Mouse (Mus musculus) heart, embryonic 14.5 days (tissue): ENCODE measurements around the gene Stom. TPM values are rescaled to one million over a fixed set of nuclear protein-coding genes. Genes with fewer than 3 reads are reported as not detected.

Experiments
- ATAC-seq: fragments of 200-750 bp; cut with Nextera tagmentation; 2 replicates; pipeline ENCODE4 v1.8.0; 2017; ENCODE audit warnings: low read depth, moderate TSS enrichment; ENCODE audit not compliant: insufficient number of reproducible peaks, insufficient read depth, low FRiP score
- H3K27ac ChIP-seq, 2 experiments: fragments of 200-500 bp in 1 of 2; fragments of 300-500 bp in 1 of 2; sonication (generic) in 1 of 2; replicated peaks in 1 of 2; 2 replicates each; pipeline ENCODE4 v1.5.1; 2012 to 2014; ENCODE audit warnings: low read depth in 2 of 2, low read length in 2 of 2, control low read depth in 1 of 2, mild to moderate bottlenecking in 1 of 2, mixed read lengths in 1 of 2; ENCODE audit not compliant: control insufficient read depth in 1 of 2, insufficient read depth in 1 of 2
- H3K27me3 ChIP-seq: fragments of 300-500 bp; sonication (generic); 2 replicates; pipeline ENCODE4 v1.6.1; 2014; ENCODE audit warnings: mild to moderate bottlenecking, low read length, control low read depth; ENCODE audit not compliant: control insufficient read depth, insufficient read depth
- H3K36me3 ChIP-seq: fragments of 300-500 bp; sonication (generic); 2 replicates; pipeline ENCODE4 v1.6.1; 2014; ENCODE audit warnings: mild to moderate bottlenecking, control low read depth, low read length, mixed read lengths; ENCODE audit not compliant: control insufficient read depth, insufficient read depth
- H3K4me1 ChIP-seq, 2 experiments: fragments of 200-500 bp in 1 of 2; fragments of 300-500 bp in 1 of 2; sonication (generic) in 1 of 2; 2 replicates each; pipeline ENCODE4 v1.6.1; 2012 to 2014; ENCODE audit warnings: low read length in 2 of 2, control low read depth in 1 of 2, mixed read lengths in 1 of 2; ENCODE audit not compliant: control insufficient read depth in 2 of 2, insufficient read depth in 2 of 2
- H3K4me2 ChIP-seq: fragments of 300-500 bp; sonication (generic); 2 replicates; pipeline ENCODE4 v1.6.1; 2014; ENCODE audit warnings: mild to moderate bottlenecking, low read length
- H3K4me3 ChIP-seq, 2 experiments: fragments of 200-500 bp in 1 of 2; fragments of 300-500 bp in 1 of 2; sonication (generic) in 1 of 2; 2 replicates each; pipeline ENCODE4 v1.5.1; 2012 to 2014; ENCODE audit warnings: low read length in 2 of 2, mild to moderate bottlenecking in 2 of 2, control low read depth in 1 of 2, low read depth in 1 of 2, moderate library complexity in 1 of 2; ENCODE audit not compliant: control insufficient read depth in 1 of 2, insufficient read depth in 1 of 2
- H3K9ac ChIP-seq: fragments of 300-500 bp; sonication (generic); 2 replicates; pipeline ENCODE4 v1.6.1; 2014; ENCODE audit warnings: mild to moderate bottlenecking, low read length
- H3K9me3 ChIP-seq: fragments of 300-500 bp; sonication (generic); 2 replicates; pipeline ENCODE4 v1.6.1; 2016; ENCODE audit warnings: low read length, control low read depth; ENCODE audit not compliant: control insufficient read depth
- WGBS: fragments of 180-500 bp; shearing (Covaris S2); extraction: QIAGEN DNeasy Blood & Tissue Kit; methylation state at CpG from one replicate; pipeline ENCODE4 v1.1.7; 2014; 5-methylcytosine and 5-hydroxymethylcytosine counted together
- polyA plus RNA-seq: library from polyadenylated mRNA; unstranded; fragments of >200 nt; fragmentation: Nextera tagmentation; extraction: Ambion mirVana; gene quantifications from 2 replicates; pipeline ENCODE4 v1.2.1, GENCODE M21; 2014

The Stom gene
- polyA plus RNA-seq, 1 experiment from 2014 or later, result 46.7 TPM

- Histone ChIP-seq H3K9ac (no peak overlapping the region), H3K27ac (no peak overlapping the region), H3K9me3 (no peaks in the 10 kb centered on the region), H3K4me2 (no peak overlapping the region), H3K27me3 (no peaks in the 10 kb centered on the region), H3K4me3 (no peak overlapping the region), H3K36me3 (no peaks in the 10 kb centered on the region), H3K4me1 (peaks cover 2 to 10% of the 10 kb centered on the region in 2 experiments; a peak in 2 of 4 replicates)
- WGBS, result 56% methylated on average over 2 of the region's 2 CpGs
- no peak for ATAC-seq
Observed at GRCm38 (mm10) chr2:35331205-35331604, 5.6 kb downstream of the Stom start.

GRCm38 (mm10) chr2:35329061-35329460 is 7.7 kb downstream of the Stom start:
- Histone ChIP-seq H3K27ac (no peak overlapping the region), H3K9me3 (no peaks in the 10 kb centered on the region), H3K36me3 (no peaks in the 10 kb centered on the region), H3K4me2 (no peak overlapping the region), H3K4me1 (0 out of 4 replicates have a peak, but pooled peaks cover 0 to 5% of the 10 kb centered on the region in 2 experiments), H3K9ac (no peak overlapping the region), H3K4me3 (no peak overlapping the region), H3K27me3 (no peaks in the 10 kb centered on the region)
- ATAC-seq, result no peak
- WGBS, result 84% methylated on average over 2 of the region's 2 CpGs

- H3K4me2 ChIP-seq, result no peak overlapping the region
- no peak overlapping the region for H3K9ac ChIP-seq
- H3K4me3 ChIP-seq, result no peak overlapping the region
- H3K27me3 ChIP-seq, result no peaks in the 10 kb centered on the region
- no peaks in the 10 kb centered on the region for H3K36me3 ChIP-seq
- peaks cover 7 to 10% of the 10 kb centered on the region in 2 experiments for H3K4me1 ChIP-seq
- no peak overlapping the region for H3K27ac ChIP-seq
- no peak for ATAC-seq
- no peaks in the 10 kb centered on the region for H3K9me3 ChIP-seq
- WGBS, result 53% methylated on average over 11 of the region's 11 CpGs
Observed at GRCm38 (mm10) chr2:35328064-35328792, 8.5 kb downstream of the Stom start.

- H3K27me3 ChIP-seq, result no peaks in the 10 kb centered on the region
- H3K9ac ChIP-seq, result no peak overlapping the region
- WGBS, result 55% methylated on average over 10 of the region's 10 CpGs
- H3K4me3 ChIP-seq, result no peak overlapping the region
- no peak overlapping the region for H3K27ac ChIP-seq
- peaks cover 11 to 16% of the 10 kb centered on the region in 2 experiments for H3K4me1 ChIP-seq
- H3K36me3 ChIP-seq, result no peaks in the 10 kb centered on the region
- no peak for ATAC-seq
- H3K9me3 ChIP-seq, result no peaks in the 10 kb centered on the region
- no peak overlapping the region for H3K4me2 ChIP-seq
Observed at GRCm38 (mm10) chr2:35327583-35327982, 9.2 kb downstream of the Stom start.

GRCm38 (mm10) chr2:35326931-35327330 is 9.8 kb downstream of the Stom start:
- H3K36me3 ChIP-seq, result no peaks in the 10 kb centered on the region
- peaks cover 17 to 23% of the 10 kb centered on the region in 2 experiments for H3K4me1 ChIP-seq
- H3K9me3 ChIP-seq, result no peaks in the 10 kb centered on the region
- H3K4me3 ChIP-seq, result no peak overlapping the region
- no peak overlapping the region for H3K4me2 ChIP-seq
- WGBS, result 58% methylated on average over 1 of the region's 1 CpGs
- ATAC-seq, result no peak
- no peak overlapping the region for H3K27ac ChIP-seq
- H3K27me3 ChIP-seq, result no peaks in the 10 kb centered on the region
- no peak overlapping the region for H3K9ac ChIP-seq

- H3K4me2 ChIP-seq, result no peak overlapping the region
- peaks cover 18 to 27% of the 10 kb centered on the region in 2 experiments for H3K4me1 ChIP-seq
- no peaks in the 10 kb centered on the region for H3K27me3 ChIP-seq
- no peak overlapping the region for H3K27ac ChIP-seq
- H3K36me3 ChIP-seq, result peaks cover 9% of the 10 kb centered on the region
- no peak overlapping the region for H3K4me3 ChIP-seq
- no peak overlapping the region for H3K9ac ChIP-seq
- 57% methylated on average over 10 of the region's 10 CpGs for WGBS
- no peak for ATAC-seq
- H3K9me3 ChIP-seq, result no peaks in the 10 kb centered on the region
Observed at GRCm38 (mm10) chr2:35325930-35326329, 10.8 kb downstream of the Stom start.

- no peak overlapping the region for H3K4me3 ChIP-seq
Observed at GRCm38 (mm10) chr2:35322404-35323164, 14.2 kb downstream of the Stom start.

More at GRCm38 (mm10) chr2:35322404-35323164, 14.2 kb downstream of the Stom start:
- Histone ChIP-seq H3K4me2 (peak overlapping the region; percentile 28), H3K27ac (peak overlapping the region; percentile 55 to 72), H3K9me3 (no peaks in the 10 kb centered on the region), H3K36me3 (peaks cover 25% of the 10 kb centered on the region), H3K27me3 (no peaks in the 10 kb centered on the region), H3K9ac (peak overlapping the region; percentile 5; the same call in 1 of the 2 replicates), H3K4me1 (peaks cover 29 to 37% of the 10 kb centered on the region in 2 experiments)
- 43% methylated on average over 10 of the region's 10 CpGs for WGBS
- peak; percentile 86 for ATAC-seq
